Comparison of ENCODE assay signal across 9 mouse cellular contexts in the genomic region with DNA sequence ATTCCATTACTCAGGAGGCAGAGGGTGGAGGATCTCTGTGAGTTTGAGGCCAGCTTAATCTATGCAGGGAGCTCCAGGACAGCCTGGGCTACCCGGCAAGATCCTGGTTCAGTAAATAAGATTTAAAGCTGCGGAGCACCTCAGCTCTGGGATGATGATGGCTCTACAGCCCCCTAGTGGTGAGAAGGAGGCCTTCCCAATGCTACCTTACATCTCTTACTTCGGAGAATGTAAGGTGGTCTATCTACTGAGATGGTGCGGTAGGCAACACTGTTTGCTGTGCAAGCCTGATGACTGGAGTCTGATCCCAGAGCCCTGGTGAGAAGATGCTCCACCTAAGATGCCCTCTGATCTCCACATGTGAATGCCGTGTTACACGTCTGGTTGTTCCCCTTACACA. TPM values are rescaled to one million over a fixed set of nuclear protein-coding genes. Genes with fewer than 3 reads are reported as not detected.
DNase-seq lines count a peak whose midpoint lies in the region; ATAC-seq and TF ChIP-seq lines count a peak whose summit lies in the region.
"Had no signal": no experiment of that assay in that cellular context is flagged by ENCODE, and none has a peak within 500 bp of the region (broad histone marks: within the 10 kb centered on the region; RNA-seq: fewer than 3 reads in every experiment).

No protein-coding gene starts in this region.

- H3K9me3 ChIP-seq in kidney, embryonic 16.5 days (ENCODE audit: low read length) = no peaks in the 10 kb centered on the region
- H3K9me3 ChIP-seq in G1E (replicated peaks) = no peaks in the 10 kb centered on the region
- no peaks in the 10 kb centered on the region for H3K9me3 ChIP-seq in kidney, embryonic 14.5 days (ENCODE audit: control insufficient read depth, low read length)
- no peaks in the 10 kb centered on the region for H3K9me3 ChIP-seq in midbrain, embryonic 14.5 days (ENCODE audit: control insufficient read depth, low read length)
- H3K9me3 ChIP-seq: limb, embryonic 12.5 days had no signal

- H3K4me2 ChIP-seq in kidney, embryonic 16.5 days (replicated peaks; ENCODE audit: low read depth, low read length) = no peak overlapping the region
- H3K4me2 ChIP-seq in kidney, embryonic 14.5 days (replicated peaks; ENCODE audit: low read depth, low read length) = no peak overlapping the region
- H3K4me2 ChIP-seq in midbrain, embryonic 14.5 days (ENCODE audit: low read length) = no peak overlapping the region
- H3K4me2 ChIP-seq: limb, embryonic 12.5 days had no signal

- TF ChIP-seq CTCF in G1E (IDR thresholded peaks at IDR 0.05; ENCODE audit: low read depth, low read length) = peak; percentile 64
- peak; percentile 64 for TF ChIP-seq CTCF in cortical plate, adult 2 months (IDR thresholded peaks at IDR 0.05; ENCODE audit: extremely low read depth, insufficient read depth, low read length)

- no peaks in the 10 kb centered on the region for H3K27me3 ChIP-seq in kidney, embryonic 16.5 days (ENCODE audit: insufficient read depth, low read length)
- H3K27me3 ChIP-seq in G1E (ENCODE audit: insufficient read depth, low read length) = no peaks in the 10 kb centered on the region
- no peaks in the 10 kb centered on the region for H3K27me3 ChIP-seq in kidney, embryonic 14.5 days (ENCODE audit: control insufficient read depth, insufficient read depth, low read length)
- H3K27me3 ChIP-seq in midbrain, embryonic 14.5 days (ENCODE audit: control insufficient read depth, insufficient read depth, low read length) = no peaks in the 10 kb centered on the region
- H3K27me3 ChIP-seq: limb, embryonic 12.5 days had no signal

- DNase-seq in kidney, adult 18-20 months = peak; percentile 19
- DNase-seq in G1E (ENCODE audit: low spot score) = peak; percentile 12
- peak; percentile 81 for DNase-seq in midbrain, embryonic 14.5 days
- no peak for DNase-seq in gastrocnemius, postnatal 25 days
- no peak for DNase-seq in layer of hippocampus, adult 9-11 months

- no peak overlapping the region for H3K9ac ChIP-seq in kidney, embryonic 16.5 days (replicated peaks; ENCODE audit: low read length)
- no peak overlapping the region for H3K9ac ChIP-seq in kidney, embryonic 14.5 days (ENCODE audit: low read depth, low read length)
- no peak overlapping the region for H3K9ac ChIP-seq in midbrain, embryonic 14.5 days (replicated peaks; ENCODE audit: low read length)
- H3K9ac ChIP-seq: limb, embryonic 12.5 days had no signal

- TF ChIP-seq POLR2A in cortical plate, adult 2 months (IDR thresholded peaks at IDR 0.05; ENCODE audit: extremely low read depth, insufficient read depth, low read length) = no peak

- no peak overlapping the region for H3K27ac ChIP-seq in kidney, embryonic 16.5 days (ENCODE audit: low read length)
- no peak overlapping the region for H3K27ac ChIP-seq in cortical plate, adult 2 months (ENCODE audit: insufficient read depth, low read length)
- H3K27ac ChIP-seq in kidney, embryonic 14.5 days (ENCODE audit: low read depth, low read length) = no peak overlapping the region
- no peak overlapping the region for H3K27ac ChIP-seq in midbrain, embryonic 14.5 days (replicated peaks; ENCODE audit: low read depth, low read length)
- H3K27ac ChIP-seq: limb, embryonic 12.5 days had no signal

- no peaks in the 10 kb centered on the region for H3K4me1 ChIP-seq in kidney, embryonic 16.5 days (ENCODE audit: insufficient read depth, low read length)
- H3K4me1 ChIP-seq in G1E (ENCODE audit: insufficient read depth, low read depth, low read length) = no peaks in the 10 kb centered on the region
- no peaks in the 10 kb centered on the region for H3K4me1 ChIP-seq in cortical plate, adult 2 months (ENCODE audit: control insufficient read depth, insufficient read depth, low read length)
- no peaks in the 10 kb centered on the region for H3K4me1 ChIP-seq in kidney, embryonic 14.5 days (ENCODE audit: control insufficient read depth, insufficient read depth, low read length)
- no peaks in the 10 kb centered on the region for H3K4me1 ChIP-seq in midbrain, embryonic 14.5 days (ENCODE audit: control insufficient read depth, insufficient read depth, low read length)
- H3K4me1 ChIP-seq: limb, embryonic 12.5 days had no signal

- H3K36me3 ChIP-seq in kidney, embryonic 16.5 days (ENCODE audit: insufficient read depth, low read length) = no peaks in the 10 kb centered on the region
- peaks cover 37% of the 10 kb centered on the region for H3K36me3 ChIP-seq in G1E (replicated peaks)
- H3K36me3 ChIP-seq in kidney, embryonic 14.5 days (ENCODE audit: control insufficient read depth, insufficient read depth, low read length) = no peaks in the 10 kb centered on the region
- peaks cover 9% of the 10 kb centered on the region; the same call in 1 of the 2 replicates for H3K36me3 ChIP-seq in midbrain, embryonic 14.5 days (ENCODE audit: control insufficient read depth, insufficient read depth, low read length)

- ATAC-seq in kidney, embryonic 16.5 days (ENCODE audit: low FRiP score, low TSS enrichment) = no peak
- no peak; the same call in 1 of the 2 replicates for ATAC-seq in G1E (ENCODE audit: extremely low read depth, insufficient number of reproducible peaks, low FRiP score, poor library complexity, severe bottlenecking)
- ATAC-seq in kidney, embryonic 14.5 days (ENCODE audit: low FRiP score, low TSS enrichment) = 0 out of 2 replicates have a peak, but pooled peaks have one; percentile 43
- no peak for ATAC-seq in midbrain, embryonic 14.5 days (ENCODE audit: low FRiP score, low TSS enrichment)

- H3K4me3 ChIP-seq in kidney, embryonic 16.5 days (ENCODE audit: low read length) = no peak overlapping the region
- no peak overlapping the region for H3K4me3 ChIP-seq in G1E (ENCODE audit: low read depth, low read length)
- H3K4me3 ChIP-seq in cortical plate, adult 2 months (ENCODE audit: insufficient read depth, low read length) = no peak overlapping the region
- H3K4me3 ChIP-seq in kidney, embryonic 14.5 days (ENCODE audit: low read length) = no peak overlapping the region
- H3K4me3 ChIP-seq in midbrain, embryonic 14.5 days (replicated peaks; ENCODE audit: low read depth, low read length) = no peak overlapping the region
- H3K4me3 ChIP-seq: limb, embryonic 12.5 days had no signal

- 49% methylated on average over 6 of the region's 6 CpGs for WGBS in kidney, embryonic 16.5 days
- 49% methylated on average over 6 of the region's 6 CpGs for whole genome bisulfite sequencing in kidney, embryonic 14.5 days
- WGBS in midbrain, embryonic 14.5 days = 49% methylated on average over 6 of the region's 6 CpGs

RNA-seq across cellular contexts. Expression of gene Per3, which starts 17.5 kb away (rescaled TPM):
- 7.6 and 7.8 TPM in 2 replicates for polyA plus RNA-seq in kidney, embryonic 16.5 days (2015; fragmentation: Nextera tagmentation; extraction: Ambion mirVana)
- total RNA-seq in G1E (2014; fragmentation: Nextera tagmentation) = 6.5 and 8.3 TPM in 2 replicates
- 3.3 and 3.4 TPM in 2 replicates for total RNA-seq in G1E (2017)
- 1.2 and 1.6 TPM in 2 replicates for polyA plus RNA-seq in G1E (2012)
- polyA plus RNA-seq in cortical plate, adult 2 months (2012; rRNA removed) = 42.8 and 48.1 TPM in 2 replicates
- polyA plus RNA-seq in kidney, embryonic 14.5 days (2014; fragmentation: Nextera tagmentation; extraction: Ambion mirVana) = 7.8 and 8.8 TPM in 2 replicates
- 2.3 and 2.5 TPM in 2 replicates for polyA plus RNA-seq in midbrain, embryonic 14.5 days (2014; fragmentation: Nextera tagmentation; extraction: Ambion mirVana)
- total RNA-seq in gastrocnemius, postnatal 25 days (2021) = 10 to 100 TPM in 1 of 2 experiments, 1 to 10 TPM in 1; 3.8 to 16.2 TPM

RNA-seq across cellular contexts. Expression of gene Uts2, which starts 30.1 kb away (rescaled TPM):
- polyA plus RNA-seq in kidney, embryonic 16.5 days (2015; fragmentation: Nextera tagmentation; extraction: Ambion mirVana) = not detected in 2 replicates
- total RNA-seq in G1E (2014; fragmentation: Nextera tagmentation) (not detected in 2 replicates), G1E (2017) (not detected in 2 replicates)
- polyA plus RNA-seq in G1E (2012) = not detected in 2 replicates
- not detected in 2 replicates for polyA plus RNA-seq in cortical plate, adult 2 months (2012; rRNA removed)
- polyA plus RNA-seq in kidney, embryonic 14.5 days (2014; fragmentation: Nextera tagmentation; extraction: Ambion mirVana) = not detected in 2 replicates
- polyA plus RNA-seq in midbrain, embryonic 14.5 days (2014; fragmentation: Nextera tagmentation; extraction: Ambion mirVana) = not detected in 2 replicates
- total RNA-seq in gastrocnemius, postnatal 25 days (2021) = not detected
- polyA plus RNA-seq: limb, embryonic 12.5 days had no signal

RNA-seq across cellular contexts. Expression of gene Vamp3, which starts 30.8 kb away (rescaled TPM):
- 127 TPM in 2 replicates for polyA plus RNA-seq in kidney, embryonic 16.5 days (2015; fragmentation: Nextera tagmentation; extraction: Ambion mirVana)
- total RNA-seq in G1E (2014; fragmentation: Nextera tagmentation) = 66.1 and 67.8 TPM in 2 replicates
- total RNA-seq in G1E (2017) = 55.1 and 77.7 TPM in 2 replicates
- 2.4 and 2.7 TPM in 2 replicates for polyA plus RNA-seq in G1E (2012)
- 52.2 and 54.8 TPM in 2 replicates for polyA plus RNA-seq in cortical plate, adult 2 months (2012; rRNA removed)
- 77.4 and 115 TPM in 2 replicates for polyA plus RNA-seq in kidney, embryonic 14.5 days (2014; fragmentation: Nextera tagmentation; extraction: Ambion mirVana)
- 30.4 and 34.9 TPM in 2 replicates for polyA plus RNA-seq in midbrain, embryonic 14.5 days (2014; fragmentation: Nextera tagmentation; extraction: Ambion mirVana)
- 10 to 100 TPM; 49.0 to 54.0 TPM for total RNA-seq in gastrocnemius, postnatal 25 days (2021)

Comparison
In these comparisons a context has a peak if more than half of its experiments do, and no peak if none do; other contexts are left out.
1. DNase-seq: peak in kidney, adult 18-20 months (single experiment), G1E (single experiment) and midbrain, embryonic 14.5 days (single experiment); none in gastrocnemius, postnatal 25 days (single experiment) and layer of hippocampus, adult 9-11 months (single experiment).